Mouse (Mus musculus): ENCODE measurements around the gene Cd93.

- TF ChIP-seq CTCF (IDR thresholded peaks at IDR 0.05; ENCODE audit: control insufficient read depth, insufficient read depth, low read length) (no peak), POLR2A (IDR thresholded peaks at IDR 0.05; ENCODE audit: borderline replicate concordance, control insufficient read depth, low read depth, low read length) (no peak)
Observed at GRCm38 (mm10) chr2:148439691-148440276, 3.6 kb downstream of the Cd93 start.

Measured in bone marrow, adult 2 months (tissue).